Mouse (Mus musculus) macrophage (primary cell): ENCODE measurements around the gene Gm49661. TPM values are rescaled to one million over a fixed set of nuclear protein-coding genes. Genes with fewer than 3 reads are reported as not detected.

ENCODE experiments used
- polyA plus RNA-seq: library from polyadenylated mRNA; stranded (reverse); fragments of 250-400 nt; gene quantifications from 3 replicates; pipeline ENCODE4 v1.2.4, GENCODE M21; 2018; ENCODE audit warnings: inconsistent platforms

Gene Gm49661
- polyA plus RNA-seq, 1 experiment from 2014 or later: not detected

Other genes starting within 250 kb of the Gm49661 start
- gene G430095P16Rik, start 246.4 kb downstream of the Gm49661 start, polyA plus RNA-seq: not detected in 3 replicates
- gene Nfix, start 169.1 kb downstream of the Gm49661 start, polyA plus RNA-seq: 3.6 to 6.9 TPM (median 4.3 TPM) in 3 replicates
- 1.2 to 3.3 TPM (median 2.9 TPM) in 3 replicates for gene Dand5, start 146.6 kb downstream of the Gm49661 start, polyA plus RNA-seq
- gene Gadd45gip1, start 137.9 kb downstream of the Gm49661 start, polyA plus RNA-seq: 5.8 to 13.9 TPM (median 8.6 TPM) in 3 replicates
- gene Rad23a, start 128.8 kb downstream of the Gm49661 start, polyA plus RNA-seq: 49.2 to 87.2 TPM (median 79.3 TPM) in 3 replicates
- gene Calr, start 122.5 kb downstream of the Gm49661 start, polyA plus RNA-seq: 836 to 3,382 TPM (median 1,154 TPM) in 3 replicates
- gene Farsa, start 112.4 kb downstream of the Gm49661 start, polyA plus RNA-seq: 24.5 to 43.1 TPM (median 29.5 TPM) in 3 replicates
- 7.0 to 30.9 TPM (median 18.1 TPM) in 3 replicates for gene Syce2, start 97.3 kb downstream of the Gm49661 start, polyA plus RNA-seq
- gene Gcdh, start 75.5 kb downstream of the Gm49661 start, polyA plus RNA-seq: 11.1 to 13.7 TPM (median 12.0 TPM) in 3 replicates
- 0.09 TPM in 1 of 3 replicates, not detected in the others for gene Klf1, start 67.5 kb downstream of the Gm49661 start, polyA plus RNA-seq
- gene Dnase2a, start 60.9 kb downstream of the Gm49661 start, polyA plus RNA-seq: 160 to 211 TPM (median 178 TPM) in 3 replicates
- 0.04 to 0.06 TPM in 2 of 3 replicates, not detected in the other for gene Mast1, start 32.1 kb downstream of the Gm49661 start, polyA plus RNA-seq
- not detected in 3 replicates for gene Rtbdn, start 22.4 kb downstream of the Gm49661 start, polyA plus RNA-seq
- 77.7 to 148 TPM (median 146 TPM) in 3 replicates for gene Prdx2, start 154 bp upstream of the Gm49661 start, polyA plus RNA-seq
- 15.9 to 39.3 TPM (median 26.2 TPM) in 3 replicates for gene Rnaseh2a, start 334 bp upstream of the Gm49661 start, polyA plus RNA-seq
- 26.1 to 86.4 TPM (median 61.3 TPM) in 3 replicates for gene Junb, start 9.3 kb upstream of the Gm49661 start, polyA plus RNA-seq
- gene Hook2, start 21.2 kb upstream of the Gm49661 start, polyA plus RNA-seq: 4.9 to 10.9 TPM (median 6.1 TPM) in 3 replicates
- not detected in 3 replicates for gene Best2, start 45.1 kb upstream of the Gm49661 start, polyA plus RNA-seq
- gene Asna1, start 55.8 kb upstream of the Gm49661 start, polyA plus RNA-seq: 120 to 138 TPM (median 122 TPM) in 3 replicates
- gene Trir, start 57.4 kb upstream of the Gm49661 start, polyA plus RNA-seq: 143 to 170 TPM (median 168 TPM) in 3 replicates
- 14.1 to 30.6 TPM (median 26.6 TPM) in 3 replicates for gene Tnpo2, start 67.5 kb upstream of the Gm49661 start, polyA plus RNA-seq
- gene Fbxw9, start 90.6 kb upstream of the Gm49661 start, polyA plus RNA-seq: 4.8 to 12.5 TPM (median 8.4 TPM) in 3 replicates
- not detected in 3 replicates for gene Gm5741, start 98.5 kb upstream of the Gm49661 start, polyA plus RNA-seq
- 28.6 to 47.4 TPM (median 37.1 TPM) in 3 replicates for gene Dhps, start 102.3 kb upstream of the Gm49661 start, polyA plus RNA-seq
- gene Wdr83os, start 111.3 kb upstream of the Gm49661 start, polyA plus RNA-seq: 66.3 to 79.6 TPM (median 68.7 TPM) in 3 replicates
- gene Wdr83, start 111.9 kb upstream of the Gm49661 start, polyA plus RNA-seq: 13.5 to 19.5 TPM (median 15.7 TPM) in 3 replicates
- gene Man2b1, start 113.8 kb upstream of the Gm49661 start, polyA plus RNA-seq: 375 to 585 TPM (median 491 TPM) in 3 replicates
- 1.2 to 2.6 TPM (median 1.4 TPM) in 3 replicates for gene Zfp791, start 153.7 kb upstream of the Gm49661 start, polyA plus RNA-seq
- not detected in 3 replicates for gene Cks1brt, start 182.5 kb upstream of the Gm49661 start, polyA plus RNA-seq